Mouse (Mus musculus) layer of hippocampus, postnatal 36 days (tissue): ENCODE data around the gene Sin3a. TPM values are rescaled to one million over a fixed set of nuclear protein-coding genes. Genes with fewer than 3 reads are reported as not detected.

Experiments
- DNase-seq, 2 experiments: peaks; one replicate each; pipeline ENCODE4 v3.0.0; 2022
- total RNA-seq, 2 experiments: library from RNA; stranded (reverse); gene quantifications; 2 replicates each; pipeline ENCODE4 v1.2.3; 2021

The Sin3a gene
- total RNA-seq, 2 experiments from 2014 or later, result 35.5 to 37.1 TPM

- DNase-seq, result no peak
Observed at GRCm38 (mm10) chr9:57137777-57138176, 65.9 kb downstream of the Sin3a start.

DNA sequence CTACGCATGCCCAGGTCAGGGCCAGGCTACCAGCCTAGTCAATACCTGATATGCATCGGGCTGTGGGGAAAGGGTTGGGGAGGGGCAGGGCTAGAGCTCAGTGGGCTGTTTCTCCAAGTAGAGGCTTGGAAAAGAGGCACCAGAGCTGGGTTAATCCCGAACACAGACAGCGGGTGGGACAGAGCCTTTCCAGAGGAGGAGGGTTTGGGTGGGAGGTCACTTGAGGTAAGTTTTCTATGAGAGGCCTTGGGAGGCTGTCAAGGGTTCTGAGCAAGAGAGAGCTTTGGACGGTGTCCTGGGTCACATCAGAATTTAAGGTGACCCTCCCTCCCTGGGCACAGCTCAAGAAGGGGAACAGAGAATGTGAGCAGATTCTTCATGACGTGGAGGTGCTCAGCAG, 66.7 kb downstream of the Sin3a start:
- DNase-seq, result no peak

- DNase-seq, result no peak
Observed at GRCm38 (mm10) chr9:57139110-57139509, 67.3 kb downstream of the Sin3a start.

GRCm38 (mm10) chr9:57139571-57139970, 67.7 kb downstream of the Sin3a start:
- DNase-seq, result no peak

GRCm38 (mm10) chr9:57141417-57142353, 69.8 kb downstream of the Sin3a start:
- DNase-seq, result no peak

DNA sequence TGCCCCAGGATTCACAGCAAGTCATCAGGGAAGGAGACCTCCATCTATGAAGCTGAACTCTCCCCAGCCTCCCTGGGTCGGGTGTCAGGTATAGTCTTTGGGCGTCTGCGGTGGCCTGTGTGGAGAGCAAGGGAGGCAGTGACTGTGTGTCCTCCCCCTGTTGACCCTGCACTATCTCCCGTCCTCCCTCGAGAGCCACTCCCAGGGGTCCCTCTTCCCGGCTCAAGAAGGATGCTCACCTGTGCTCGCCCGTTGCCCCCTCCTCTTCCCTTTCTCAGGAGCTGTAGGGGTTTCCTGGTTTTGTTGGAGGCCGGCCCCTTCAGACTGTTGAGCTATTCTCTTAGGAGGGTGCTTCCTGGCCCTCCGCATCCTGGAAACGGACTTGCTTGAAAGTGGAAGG, 71.4 kb downstream of the Sin3a start:
- no peak for DNase-seq

DNA sequence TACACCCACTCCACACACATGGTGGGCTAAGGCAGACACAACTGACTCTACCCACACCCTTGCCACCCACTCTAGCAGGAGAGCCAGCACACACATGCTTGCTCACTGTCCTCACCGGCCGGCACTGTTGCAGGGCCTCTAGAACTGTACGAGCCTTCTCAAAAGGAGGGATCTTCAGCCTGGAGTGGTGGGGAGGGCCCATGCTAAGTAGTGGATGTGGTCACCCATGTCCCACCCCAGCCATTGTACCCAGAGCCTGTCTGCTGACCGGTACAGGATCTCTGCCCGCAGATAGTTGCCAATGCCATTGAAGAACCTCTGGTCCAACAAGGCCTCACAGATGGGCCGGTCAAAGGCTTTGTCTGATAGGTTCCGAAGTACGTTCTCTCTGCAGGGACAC, 73.0 kb downstream of the Sin3a start:
- no peak for DNase-seq

DNA sequence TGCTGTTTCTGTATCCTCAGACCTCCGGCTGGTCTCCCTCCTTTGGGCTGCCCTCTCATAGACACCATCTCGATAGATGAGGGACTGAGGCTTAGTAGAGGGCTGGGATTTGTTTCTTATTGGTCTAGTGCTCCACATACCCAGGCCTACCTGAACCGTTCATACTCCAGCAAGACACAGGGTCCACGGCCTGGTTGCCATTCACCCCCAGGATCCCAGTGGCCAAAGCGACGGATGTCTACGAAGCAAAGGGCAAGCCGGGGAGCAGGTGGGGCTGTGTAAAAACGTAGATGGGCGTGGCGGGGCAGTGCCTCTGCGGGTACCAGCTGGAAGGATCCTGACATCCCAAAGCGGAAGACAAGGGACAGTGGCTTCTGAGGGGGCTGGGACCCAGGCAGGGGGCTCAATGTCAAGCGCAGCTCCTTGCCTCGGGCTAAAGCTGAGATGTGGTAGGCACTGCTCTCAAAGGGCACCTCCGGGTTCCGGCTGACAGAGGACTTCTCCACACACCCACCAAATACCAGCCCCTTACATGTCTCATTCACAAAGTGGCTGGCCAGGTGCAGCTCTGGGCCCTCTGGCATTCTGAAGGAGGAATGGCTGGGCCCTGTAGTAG, 74.7 kb downstream of the Sin3a start:
- DNase-seq, result no peak

- no peak for DNase-seq
Observed at GRCm38 (mm10) chr9:57147205-57148143, 75.6 kb downstream of the Sin3a start.

DNA sequence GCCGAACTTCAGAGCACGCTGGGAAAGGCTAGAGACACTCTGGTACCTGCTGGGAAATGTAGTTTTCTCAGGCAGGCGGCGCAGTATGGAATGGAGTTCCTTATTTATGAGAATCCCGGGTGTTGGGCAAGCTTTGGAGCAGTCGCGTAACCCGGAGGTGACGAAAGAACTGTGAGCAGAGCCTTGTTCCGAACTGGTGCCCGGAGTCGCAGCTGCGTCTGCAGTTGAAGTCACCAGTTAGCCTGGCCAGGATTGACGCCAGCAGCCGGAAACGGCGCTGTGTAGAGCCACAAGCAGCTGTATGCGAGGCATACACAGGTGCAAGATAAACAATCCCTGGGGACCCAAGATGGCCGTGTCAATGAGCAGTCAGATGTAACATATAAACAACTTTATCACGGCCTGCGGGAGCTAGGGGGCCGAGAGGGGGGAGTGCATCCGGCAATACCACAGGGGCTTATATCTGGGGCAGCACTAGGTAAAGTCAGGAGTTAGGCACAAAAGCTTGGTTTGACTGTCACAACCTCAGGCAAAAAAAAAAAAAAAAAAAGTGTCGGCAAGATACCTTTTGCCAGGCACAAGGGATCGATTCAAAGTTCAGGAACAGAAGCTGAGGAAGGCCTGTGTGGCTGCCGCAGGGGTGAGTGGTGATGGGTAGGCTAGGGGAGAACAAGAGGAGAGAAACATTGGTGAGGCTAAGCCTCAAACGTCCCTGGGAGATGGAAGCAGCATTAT, 76.5 kb downstream of the Sin3a start, which contains the start of gene Neil1:
Neil1 (minus strand) TSS at position 162 of the 735 bp plus-strand sequence.
- DNase-seq, result peak; percentile 86 to 89

DNA sequence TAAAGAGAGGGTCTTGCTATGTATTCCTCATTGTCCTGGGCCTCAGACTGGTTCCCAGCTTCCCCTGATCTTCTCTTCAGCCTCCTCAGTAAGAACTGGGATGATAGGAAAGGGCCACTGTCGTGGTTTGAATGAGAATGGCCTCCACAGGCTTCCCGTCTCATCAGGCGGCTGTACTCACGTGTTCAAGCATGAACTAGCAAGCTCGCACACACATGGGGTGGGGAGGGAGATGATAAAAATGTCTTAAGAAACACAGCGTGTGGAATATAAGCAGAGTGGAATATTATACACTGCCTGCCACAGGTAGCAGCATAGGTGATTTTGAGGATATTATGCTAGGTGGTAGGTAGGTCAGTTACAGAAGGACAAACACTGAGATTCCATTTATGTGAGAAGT, 77.2 kb downstream of the Sin3a start:
- no peak for DNase-seq

DNA sequence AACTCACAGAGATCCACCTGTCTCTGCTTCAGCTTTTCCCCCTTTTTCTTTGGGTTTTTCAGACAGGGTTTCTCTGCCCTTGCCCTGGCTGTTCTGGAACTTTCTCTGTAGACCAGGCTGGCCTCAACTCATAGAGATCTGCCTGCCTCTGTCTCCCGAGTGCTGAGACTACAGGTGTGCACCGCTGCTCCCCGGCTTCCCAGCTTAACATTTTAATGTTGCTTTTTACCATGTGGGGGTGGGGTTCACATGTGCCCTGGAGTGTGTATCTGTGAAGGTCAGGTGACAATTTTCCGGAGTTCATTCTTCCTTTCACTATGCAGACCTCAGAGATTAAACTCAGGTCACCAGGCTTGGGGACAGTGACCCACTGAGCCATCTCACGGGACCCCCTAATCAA, 78.4 kb downstream of the Sin3a start:
- DNase-seq, result no peak

- DNase-seq, result no peak
Observed at GRCm38 (mm10) chr9:57152331-57152730, 80.5 kb downstream of the Sin3a start.

DNA sequence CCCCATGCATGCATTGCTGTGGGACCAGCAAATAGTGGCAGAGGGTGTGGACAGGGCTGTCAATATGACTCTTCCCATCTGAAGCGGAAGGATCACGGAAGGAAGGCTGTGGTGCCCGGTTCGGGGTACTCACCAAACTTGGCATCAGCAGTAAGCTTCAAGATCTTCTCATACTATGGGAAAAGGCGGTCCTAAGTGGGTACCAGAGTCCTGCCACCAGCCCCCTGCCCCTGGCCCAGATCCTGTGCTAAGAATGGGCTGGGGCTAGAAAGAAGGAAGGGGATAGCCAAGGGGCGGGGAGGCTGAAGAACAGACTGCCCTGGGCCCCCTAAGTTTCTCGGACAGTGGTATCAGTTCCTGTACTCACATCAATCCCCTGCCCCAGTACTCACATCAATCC, 84.5 kb downstream of the Sin3a start:
- DNase-seq, result no peak

- no peak for DNase-seq
Observed at GRCm38 (mm10) chr9:57156823-57157222, 85.0 kb downstream of the Sin3a start.

- DNase-seq, result no peak
Observed at GRCm38 (mm10) chr9:57157499-57157898, 85.7 kb downstream of the Sin3a start.

DNA sequence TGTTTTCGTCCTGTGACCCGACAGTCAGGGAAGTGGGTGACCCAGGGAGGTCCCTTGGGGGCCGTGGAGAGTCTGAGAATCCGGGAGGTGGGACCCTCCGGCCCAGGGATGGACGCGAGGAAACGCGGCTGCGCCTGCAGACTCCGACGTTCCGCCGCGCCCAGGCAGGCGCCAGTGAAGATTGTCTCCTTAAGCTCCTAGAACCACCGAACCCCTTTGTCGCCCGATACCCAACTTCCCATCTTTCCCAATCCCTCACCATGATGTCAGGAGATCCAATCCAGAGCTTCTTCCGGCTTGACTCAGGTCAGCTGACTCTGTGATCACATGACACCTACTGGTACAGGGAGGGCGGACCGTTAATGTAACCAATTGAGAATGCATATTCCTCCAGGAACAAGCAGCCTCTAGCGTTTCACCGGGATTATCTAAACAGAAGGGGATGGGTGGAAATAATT, 86.2 kb downstream of the Sin3a start, which contains the start of gene Commd4:
Commd4 (minus strand) TSS at position 319 of the 458 bp plus-strand sequence.
- DNase-seq, result peak; percentile 83 to 89

DNA sequence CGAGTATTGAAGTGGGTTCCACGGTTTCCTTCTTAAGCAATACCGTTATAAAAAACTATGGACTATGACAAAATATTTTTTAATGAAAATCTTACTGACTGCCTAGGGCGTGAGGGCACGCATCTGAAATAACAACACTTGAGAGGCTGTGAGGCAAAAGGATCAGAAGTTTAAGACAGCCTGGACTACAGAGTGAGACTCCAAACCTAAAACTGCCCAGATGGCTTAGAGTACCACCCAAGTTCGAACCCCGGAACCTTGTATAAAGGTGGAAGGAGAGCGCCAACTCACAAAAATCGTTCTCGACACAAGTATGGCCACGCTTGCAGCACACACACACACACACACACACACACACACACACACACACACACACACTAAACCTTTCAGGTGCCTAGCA, 86.7 kb downstream of the Sin3a start:
- DNase-seq, result no peak

GRCm38 (mm10) chr9:57162496-57162895, 90.7 kb downstream of the Sin3a start:
- DNase-seq, result no peak

DNA sequence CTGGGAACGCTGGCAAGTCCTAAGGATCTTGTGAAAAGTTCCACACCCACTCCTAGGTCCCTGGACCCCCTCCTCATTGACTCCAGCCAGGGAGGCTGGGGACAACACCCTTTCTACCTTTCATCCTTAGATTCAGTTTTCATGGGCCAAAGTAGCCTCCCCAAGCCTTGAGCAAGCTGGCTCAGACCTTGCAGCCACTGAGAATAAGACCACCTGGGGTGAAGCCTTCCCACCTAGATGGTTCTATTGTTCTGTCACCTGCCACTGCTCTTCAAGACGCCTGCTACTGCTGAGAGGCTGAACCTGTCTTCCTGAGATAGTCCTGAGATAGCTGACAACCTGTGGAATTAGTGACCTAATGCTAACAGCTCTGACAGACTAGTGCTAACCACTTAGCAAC, 91.3 kb downstream of the Sin3a start:
- no peak for DNase-seq

- DNase-seq, result no peak
Observed at GRCm38 (mm10) chr9:57166173-57166572, 94.3 kb downstream of the Sin3a start.

GRCm38 (mm10) chr9:57168411-57168810, 96.6 kb downstream of the Sin3a start:
- DNase-seq, result no peak
